Mouse (Mus musculus): ENCODE data around the gene Sec14l1.

GRCm38 (mm10) chr11:117089673-117090419, 25.1 kb upstream of the Sec14l1 start:
- TF ChIP-seq CTCF (IDR thresholded peaks at IDR 0.05; ENCODE audit: low read depth) (no peak), EP300 (IDR thresholded peaks at IDR 0.05; ENCODE audit: low read depth) (no peak)

Measured in liver, postnatal 0 days (tissue).